Mouse (Mus musculus) heart, embryonic 10.5 days (tissue): ENCODE data around the gene Ppp1r10. TPM values are rescaled to one million over a fixed set of nuclear protein-coding genes. Genes with fewer than 3 reads are reported as not detected.

Source experiments
- DNase-seq: peaks from one replicate; pipeline ENCODE4 v3.0.0-alpha.2; 2017; ENCODE audit warnings: low spot score
- H3K27ac ChIP-seq: fragments of 300-500 bp; sonication (generic); 2 replicates; pipeline ENCODE4 v1.5.1; 2016; ENCODE audit warnings: mild to moderate bottlenecking
- H3K27me3 ChIP-seq: fragments of 300-500 bp; sonication (generic); 2 replicates; pipeline ENCODE4 v1.6.1; 2016; ENCODE audit warnings: mild to moderate bottlenecking; ENCODE audit not compliant: poor library complexity, insufficient read depth, severe bottlenecking
- H3K36me3 ChIP-seq: fragments of 300-500 bp; sonication (generic); 2 replicates; pipeline ENCODE4 v1.6.1; 2016; ENCODE audit warnings: mild to moderate bottlenecking, moderate library complexity
- H3K4me1 ChIP-seq: fragments of 300-500 bp; sonication (generic); 2 replicates; pipeline ENCODE4 v1.6.1; 2016; ENCODE audit warnings: mild to moderate bottlenecking
- H3K4me3 ChIP-seq: fragments of 300-500 bp; sonication (generic); 2 replicates; pipeline ENCODE4 v1.5.1; 2016; ENCODE audit warnings: mild to moderate bottlenecking, moderate library complexity
- H3K9me3 ChIP-seq: fragments of 300-500 bp; sonication (generic); 2 replicates; pipeline ENCODE4 v1.6.1; 2016; ENCODE audit warnings: mild to moderate bottlenecking, moderate library complexity
- WGBS: fragments of 180-500 bp; shearing (Covaris S2); methylation state at CpG from one replicate; pipeline ENCODE4 v1.1.7; 2016; 5-methylcytosine and 5-hydroxymethylcytosine counted together
- polyA plus RNA-seq: library from polyadenylated mRNA; unstranded; fragments of >200 nt; fragmentation: Nextera tagmentation; extraction: Ambion mirVana; gene quantifications from 2 replicates; pipeline ENCODE4 v1.2.1, GENCODE M21; 2016

Ppp1r10 gene
- 37.6 and 45.2 TPM in 2 replicates for polyA plus RNA-seq

DNA sequence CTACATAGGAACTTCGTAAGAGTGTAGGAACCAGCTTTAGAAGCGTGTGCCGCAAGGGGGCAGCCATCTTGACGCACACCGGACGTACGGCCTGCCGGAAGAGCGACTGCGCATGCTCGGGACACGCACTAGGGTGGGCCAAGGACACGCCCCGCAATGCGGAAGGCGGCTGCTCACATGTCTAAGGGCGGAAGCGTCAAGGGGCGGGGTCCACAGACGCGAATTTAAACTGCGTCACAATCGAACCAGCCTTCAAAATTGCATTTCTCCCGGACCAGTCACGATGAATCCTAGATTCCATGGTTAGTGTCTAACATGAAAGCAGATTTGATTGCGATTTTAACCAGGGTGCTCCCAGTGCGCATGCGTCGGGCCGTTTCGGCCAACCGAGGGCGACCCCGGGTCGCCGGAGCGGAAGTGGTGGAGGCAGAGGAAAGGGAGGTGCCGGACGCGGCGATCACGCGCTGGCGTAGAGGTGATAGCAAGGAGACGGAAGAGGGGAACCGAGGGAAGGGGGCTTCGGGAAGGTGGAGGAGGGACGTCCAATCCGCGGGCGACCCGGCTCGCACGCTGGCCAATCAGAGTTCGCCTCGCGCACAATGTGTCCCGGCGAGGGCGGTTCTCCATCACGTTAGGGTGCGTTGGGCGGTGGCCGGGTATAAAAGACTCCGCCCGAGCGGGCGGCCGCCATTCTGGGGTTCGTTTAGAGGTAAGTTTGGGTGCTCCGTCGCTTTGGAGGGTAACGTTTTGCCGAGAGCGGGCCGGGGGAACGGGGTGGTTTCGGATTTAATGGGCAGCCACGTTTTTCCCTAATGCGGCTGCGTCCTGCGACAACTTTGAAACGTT lies at the start of gene Ppp1r10, which contains the start of gene Mrps18b:
Gene Ppp1r10 (plus strand): TSS at position 138 of the 846 bp plus-strand sequence.
Gene Mrps18b (minus strand): TSS at position 93 of the 846 bp plus-strand sequence.
- H3K36me3 ChIP-seq = peaks cover 36% of the 10 kb centered on the region
- peak; percentile 100 for DNase-seq
- H3K4me3 ChIP-seq = peak within 1 kb of the TSS; percentile 80
- H3K27me3 ChIP-seq = no peaks in the 10 kb centered on the region
- WGBS = 1% methylated on average over 83 of the region's 83 CpGs
- peaks cover 25% of the 10 kb centered on the region for H3K4me1 ChIP-seq
- H3K9me3 ChIP-seq = no peaks in the 10 kb centered on the region
- H3K27ac ChIP-seq = peak within 1 kb of the TSS; percentile 98

DNA sequence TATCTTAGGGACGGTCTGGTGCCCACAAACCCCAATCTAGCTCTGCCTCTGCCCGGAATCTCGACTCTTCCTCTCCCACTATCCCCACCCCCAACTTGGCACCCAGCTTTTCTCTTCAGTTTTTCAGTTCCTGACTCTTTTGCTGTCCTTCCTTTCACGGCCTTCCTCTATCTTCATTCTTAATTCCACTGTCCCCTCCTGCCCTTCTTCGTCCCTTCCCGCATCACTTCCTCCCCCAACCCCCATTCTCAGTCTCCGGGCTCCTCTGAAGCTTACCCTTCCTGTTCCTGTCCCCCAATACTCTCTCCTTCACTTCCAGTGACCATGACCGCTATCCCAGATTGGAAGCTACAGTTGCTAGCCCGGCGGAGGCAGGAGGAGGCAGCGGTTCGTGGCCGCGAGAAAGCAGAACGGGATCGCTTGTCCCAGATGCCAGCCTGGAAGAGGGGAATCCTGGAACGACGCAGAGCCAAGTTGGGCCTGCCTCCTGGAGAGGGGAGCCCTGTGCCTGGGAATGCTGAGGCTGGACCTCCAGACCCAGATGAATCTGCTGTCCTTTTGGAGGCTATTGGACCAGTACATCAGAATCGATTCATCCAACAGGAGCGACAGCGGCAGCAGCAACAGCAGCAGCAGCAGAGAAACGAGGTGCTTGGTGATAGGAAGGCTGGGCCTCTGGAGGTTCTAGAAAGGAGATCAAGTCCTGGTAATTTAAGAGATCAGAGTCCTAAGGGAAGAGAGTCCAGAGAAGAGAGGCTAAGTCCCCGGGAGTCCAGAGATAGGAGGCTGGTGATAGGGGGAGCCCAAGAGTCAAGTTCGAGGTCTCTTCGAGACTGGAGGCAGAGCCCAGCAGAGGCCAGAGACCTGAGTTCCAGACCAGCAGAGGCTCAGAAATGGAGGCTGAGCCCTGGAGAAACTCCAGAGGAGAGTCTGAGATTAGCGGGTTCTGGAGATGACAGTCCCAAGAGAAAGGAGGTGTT lies 49.0 kb upstream of the Ppp1r10 start:
- Histone ChIP-seq H3K4me3 (peak overlapping the region; percentile 71), H3K4me1 (peaks cover 62% of the 10 kb centered on the region), H3K36me3 (peaks cover 23% of the 10 kb centered on the region), H3K9me3 (no peaks in the 10 kb centered on the region), H3K27me3 (no peaks in the 10 kb centered on the region), H3K27ac (peak overlapping the region; percentile 93)
- WGBS = 8% methylated on average over 26 of the region's 26 CpGs
- DNase-seq = peak; percentile 75

DNA sequence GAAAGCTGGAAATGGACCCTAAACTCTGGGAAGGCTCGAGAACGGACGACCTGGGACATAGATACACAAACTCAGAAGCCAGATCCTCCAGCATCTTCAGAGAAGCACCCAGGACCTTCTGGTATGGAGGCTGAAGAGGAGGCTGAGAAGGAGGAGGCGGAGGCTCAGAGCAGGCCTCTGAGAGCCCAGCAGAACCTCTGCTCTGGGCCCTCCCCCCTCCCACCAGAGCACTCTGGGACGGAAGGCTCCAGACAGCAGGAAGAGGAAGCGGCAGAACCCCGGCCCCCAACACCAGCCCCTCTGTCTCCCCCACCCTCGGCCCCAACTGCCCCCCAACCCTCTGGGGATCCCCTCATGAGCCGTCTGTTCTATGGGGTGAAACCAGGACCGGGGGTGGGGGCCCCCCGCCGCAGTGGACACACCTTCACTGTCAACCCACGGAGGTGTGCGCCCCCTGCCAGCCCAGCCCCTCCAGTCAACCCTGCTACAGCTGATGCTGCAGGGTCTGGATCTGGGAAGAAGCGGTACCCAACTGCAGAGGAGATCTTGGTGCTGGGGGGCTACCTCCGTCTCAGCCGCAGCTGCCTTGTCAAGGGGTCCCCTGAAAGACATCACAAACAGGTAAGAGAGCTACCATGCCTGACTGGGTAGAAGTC lies 47.9 kb upstream of the Ppp1r10 start:
- no peak for DNase-seq
- peaks cover 30% of the 10 kb centered on the region for H3K36me3 ChIP-seq
- WGBS = 28% methylated on average over 17 of the region's 17 CpGs

DNA sequence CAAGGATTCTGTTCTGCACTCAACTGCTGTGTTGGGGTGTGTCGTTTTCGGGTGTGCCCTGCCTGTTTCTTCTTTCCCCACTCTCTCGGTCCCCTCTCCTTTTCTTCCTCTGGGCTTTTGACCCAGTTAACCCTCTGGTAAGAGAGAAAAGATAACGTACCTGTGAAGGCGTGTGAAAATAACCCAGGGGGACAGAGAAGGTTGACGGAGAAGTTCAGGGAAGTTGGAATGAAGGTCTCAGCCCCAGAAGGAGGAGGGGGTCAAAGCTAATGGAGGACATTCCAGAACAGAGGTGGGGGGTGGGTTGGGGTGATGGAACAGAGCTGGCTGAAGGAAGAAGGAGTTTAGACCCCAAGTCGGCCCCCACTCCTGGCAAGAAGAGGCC lies 47.3 kb upstream of the Ppp1r10 start:
- Histone ChIP-seq H3K36me3 (peaks cover 35% of the 10 kb centered on the region), H3K27ac (peak overlapping the region; percentile 93), H3K4me3 (peak overlapping the region; percentile 71), H3K4me1 (peaks cover 69% of the 10 kb centered on the region), H3K27me3 (no peaks in the 10 kb centered on the region), H3K9me3 (no peaks in the 10 kb centered on the region)
- WGBS = 3% methylated on average over 7 of the region's 7 CpGs
- DNase-seq = no peak

More for the DNA sequence above, 47.9 kb upstream of the Ppp1r10 start:
- Histone ChIP-seq H3K9me3 (no peaks in the 10 kb centered on the region), H3K27ac (peak overlapping the region; percentile 93), H3K4me1 (peaks cover 66% of the 10 kb centered on the region), H3K27me3 (no peaks in the 10 kb centered on the region), H3K4me3 (peak overlapping the region; percentile 71)

DNA sequence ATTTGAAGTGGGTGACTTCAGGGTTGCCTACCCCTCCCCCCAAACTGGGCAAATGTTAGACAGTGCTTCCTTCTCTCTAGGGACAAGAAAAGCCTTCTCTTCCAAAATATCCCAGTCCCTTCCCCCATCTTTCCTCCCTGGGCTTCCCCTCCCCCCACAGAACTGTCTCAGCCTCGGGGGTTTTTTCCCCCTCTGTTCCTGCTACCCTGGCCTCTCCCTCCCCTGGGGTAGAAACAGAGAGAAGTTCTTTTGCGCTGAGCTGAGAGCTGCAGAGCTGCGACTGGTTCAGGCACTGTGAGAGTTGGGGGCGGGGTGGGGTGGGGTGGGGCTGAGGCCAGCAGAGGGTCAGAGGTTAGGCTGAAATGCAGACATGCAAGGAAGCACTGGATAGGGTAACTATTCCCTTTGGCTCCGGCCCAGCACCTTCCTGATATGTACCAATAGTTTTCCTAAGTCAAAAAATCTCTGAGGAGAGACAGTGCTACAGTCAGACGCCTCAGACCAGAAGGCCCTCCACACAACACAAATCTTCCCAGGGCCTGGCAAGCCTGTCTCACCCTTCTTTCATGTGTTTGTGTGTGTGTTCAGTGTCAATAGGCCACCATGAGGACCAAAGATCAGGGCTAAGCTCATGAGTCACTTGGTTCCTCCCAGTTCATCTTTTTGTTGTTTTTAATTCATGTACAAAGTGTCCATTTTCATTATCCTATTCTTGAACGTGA lies 46.7 kb upstream of the Ppp1r10 start:
- Histone ChIP-seq H3K36me3 (peaks cover 40% of the 10 kb centered on the region), H3K27me3 (no peaks in the 10 kb centered on the region), H3K4me1 (peaks cover 69% of the 10 kb centered on the region), H3K27ac (peak overlapping the region; percentile 93), H3K9me3 (no peaks in the 10 kb centered on the region), H3K4me3 (peak overlapping the region; percentile 71)
- 7% methylated on average over 7 of the region's 7 CpGs for WGBS
- DNase-seq = peak; percentile 85

DNA sequence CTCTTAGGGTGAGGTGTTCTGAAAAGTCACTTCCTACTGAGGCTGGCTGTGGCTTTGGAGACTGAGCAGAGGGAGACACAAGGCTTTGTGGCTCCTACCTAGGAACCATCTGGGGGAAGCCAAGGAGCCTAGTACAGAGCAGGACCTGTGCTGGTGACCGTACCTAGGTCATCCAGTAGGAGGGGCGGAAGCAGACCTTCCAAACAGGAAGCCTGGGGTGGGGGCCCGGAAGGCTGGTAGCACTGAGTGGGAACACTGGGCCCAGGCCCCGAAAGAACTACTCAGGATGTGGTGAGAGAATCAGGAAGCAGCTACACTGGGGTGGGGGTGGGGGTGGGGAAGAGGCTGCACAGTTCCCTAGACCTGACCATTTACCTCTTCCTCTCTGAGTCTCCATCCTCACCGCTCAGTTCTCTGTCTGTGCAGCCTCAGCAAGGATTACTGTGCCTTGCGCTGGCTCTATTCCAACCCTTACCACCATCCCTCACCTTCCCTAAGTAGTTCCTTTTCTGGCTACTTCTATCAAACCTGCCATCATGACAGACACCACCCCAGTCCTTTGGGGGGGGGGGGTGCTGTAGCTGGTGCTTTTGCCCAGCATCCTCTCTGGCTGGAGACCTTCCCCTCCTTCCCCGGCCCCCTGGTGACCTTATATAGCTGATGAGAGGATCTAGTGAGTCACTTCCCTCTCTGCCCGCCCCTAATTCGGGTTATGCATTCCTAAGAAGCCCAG lies 45.9 kb upstream of the Ppp1r10 start:
- Histone ChIP-seq H3K4me1 (peaks cover 65% of the 10 kb centered on the region), H3K4me3 (peak overlapping the region; percentile 71), H3K27ac (peak overlapping the region; percentile 93), H3K27me3 (no peaks in the 10 kb centered on the region), H3K36me3 (peaks cover 49% of the 10 kb centered on the region), H3K9me3 (no peaks in the 10 kb centered on the region)
- 51% methylated on average over 9 of the region's 9 CpGs for WGBS
- no peak for DNase-seq

DNA sequence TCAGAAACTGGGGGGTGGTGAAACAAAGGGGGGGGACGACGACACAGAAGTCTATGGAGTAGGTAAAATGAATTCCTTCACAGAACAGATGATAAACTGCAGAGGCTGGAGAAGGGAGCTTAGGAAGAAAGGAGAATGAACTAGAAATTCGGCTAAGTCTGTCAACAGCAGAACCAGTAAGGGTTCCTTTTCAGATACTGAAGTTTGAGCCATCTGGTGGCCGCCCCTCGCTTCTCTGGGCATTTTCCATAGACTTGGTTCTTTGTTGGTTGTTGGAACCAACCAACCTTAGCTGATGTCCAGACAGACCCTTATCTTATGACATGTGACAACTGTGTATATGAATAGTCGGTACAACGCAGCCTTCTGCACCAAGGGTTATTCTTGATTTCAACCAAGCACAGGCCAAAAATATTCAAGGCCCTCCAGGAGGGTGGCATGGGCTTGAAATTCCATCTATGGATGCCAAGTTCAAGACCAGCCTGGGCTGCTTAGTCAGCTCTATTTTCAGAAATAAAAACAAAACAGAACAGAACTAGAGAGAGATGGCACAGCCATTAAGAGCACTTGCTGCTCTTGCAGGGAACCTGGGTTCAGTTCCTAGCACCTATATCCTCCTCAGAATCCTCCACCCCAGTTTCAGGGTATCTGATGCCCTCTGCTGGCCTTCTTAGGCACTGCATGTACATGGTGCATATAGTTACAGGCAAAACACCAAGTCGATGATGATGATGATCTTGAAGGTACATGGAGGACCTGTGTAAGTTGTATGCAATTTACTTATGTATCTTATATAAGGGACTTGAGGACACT lies 45.1 kb upstream of the Ppp1r10 start:
- Histone ChIP-seq H3K27ac (peak overlapping the region; percentile 93), H3K4me3 (peak overlapping the region; percentile 71), H3K4me1 (peaks cover 65% of the 10 kb centered on the region), H3K9me3 (no peaks in the 10 kb centered on the region), H3K36me3 (peaks cover 54% of the 10 kb centered on the region), H3K27me3 (no peaks in the 10 kb centered on the region)
- DNase-seq = no peak
- WGBS = 66% methylated on average over 8 of the region's 8 CpGs

DNA sequence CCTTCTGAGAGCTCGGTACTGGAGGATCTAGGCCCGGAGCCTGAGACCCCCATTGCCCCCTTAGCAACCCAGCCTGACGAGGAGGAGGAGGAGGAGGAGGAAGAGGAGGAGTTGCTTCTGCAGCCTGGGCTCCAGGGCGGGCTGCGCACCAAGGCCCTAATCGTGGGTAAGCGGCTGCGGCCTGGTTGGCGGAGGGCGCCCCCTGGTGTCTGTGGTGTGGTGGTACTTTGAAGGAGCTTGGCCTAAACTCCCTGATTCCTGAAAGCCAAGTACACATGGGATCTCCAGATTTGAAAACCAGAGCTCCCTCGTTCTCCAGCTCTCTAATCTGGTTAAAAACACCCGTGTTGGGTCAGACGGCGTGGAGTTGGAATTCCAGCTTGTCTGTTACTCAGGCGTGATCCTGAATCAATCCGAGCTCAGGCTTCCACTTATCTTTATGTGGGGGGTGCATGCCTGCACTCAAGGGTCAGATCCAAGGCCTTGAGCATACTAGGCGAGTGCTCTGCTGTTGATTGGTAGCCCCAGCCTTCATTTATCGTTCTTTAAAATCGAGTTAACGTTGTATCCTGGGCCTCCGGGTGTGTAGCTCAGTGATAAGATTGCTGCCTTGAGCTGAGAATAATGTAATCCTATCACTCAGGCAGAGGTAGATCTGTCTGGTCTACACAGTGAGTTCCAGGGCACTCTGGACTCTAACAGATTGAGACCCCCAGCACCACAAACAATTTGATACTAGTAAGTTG lies 42.3 kb upstream of the Ppp1r10 start:
- Histone ChIP-seq H3K4me3 (peak overlapping the region; percentile 41), H3K36me3 (peaks cover 51% of the 10 kb centered on the region), H3K27ac (0 out of 2 replicates have a peak overlapping the region, but pooled peaks have one; percentile 42), H3K27me3 (no peaks in the 10 kb centered on the region), H3K9me3 (no peaks in the 10 kb centered on the region), H3K4me1 (peaks cover 45% of the 10 kb centered on the region)
- peak; percentile 93 for DNase-seq
- WGBS = 24% methylated on average over 21 of the region's 21 CpGs

DNA sequence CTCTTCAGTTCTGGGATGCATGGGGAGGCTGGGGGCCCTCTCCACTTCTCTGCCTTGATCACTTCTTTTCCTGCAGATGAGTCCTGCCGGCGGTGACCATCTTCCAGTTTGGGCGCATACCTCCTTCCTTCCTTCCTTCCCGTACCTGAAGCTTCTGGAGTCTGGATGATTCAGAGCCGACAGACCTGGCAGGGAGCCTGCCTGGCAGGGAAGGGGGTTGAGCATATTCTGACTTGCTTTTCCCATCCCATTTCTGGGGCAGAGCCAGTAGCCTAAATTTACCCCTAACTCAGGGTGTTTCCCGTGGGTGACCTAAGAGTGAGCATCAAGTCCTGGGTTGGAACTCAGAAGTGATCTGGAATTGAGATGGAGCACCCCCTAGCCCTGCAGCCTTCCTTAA lies 41.5 kb upstream of the Ppp1r10 start:
- peaks cover 37% of the 10 kb centered on the region for H3K4me1 ChIP-seq
- H3K27ac ChIP-seq = no peak overlapping the region
- no peaks in the 10 kb centered on the region for H3K9me3 ChIP-seq
- H3K27me3 ChIP-seq = no peaks in the 10 kb centered on the region
- no peak for DNase-seq
- no peak overlapping the region; the same call in 1 of the 2 replicates for H3K4me3 ChIP-seq
- 86% methylated on average over 6 of the region's 6 CpGs for WGBS
- peaks cover 51% of the 10 kb centered on the region for H3K36me3 ChIP-seq

DNA sequence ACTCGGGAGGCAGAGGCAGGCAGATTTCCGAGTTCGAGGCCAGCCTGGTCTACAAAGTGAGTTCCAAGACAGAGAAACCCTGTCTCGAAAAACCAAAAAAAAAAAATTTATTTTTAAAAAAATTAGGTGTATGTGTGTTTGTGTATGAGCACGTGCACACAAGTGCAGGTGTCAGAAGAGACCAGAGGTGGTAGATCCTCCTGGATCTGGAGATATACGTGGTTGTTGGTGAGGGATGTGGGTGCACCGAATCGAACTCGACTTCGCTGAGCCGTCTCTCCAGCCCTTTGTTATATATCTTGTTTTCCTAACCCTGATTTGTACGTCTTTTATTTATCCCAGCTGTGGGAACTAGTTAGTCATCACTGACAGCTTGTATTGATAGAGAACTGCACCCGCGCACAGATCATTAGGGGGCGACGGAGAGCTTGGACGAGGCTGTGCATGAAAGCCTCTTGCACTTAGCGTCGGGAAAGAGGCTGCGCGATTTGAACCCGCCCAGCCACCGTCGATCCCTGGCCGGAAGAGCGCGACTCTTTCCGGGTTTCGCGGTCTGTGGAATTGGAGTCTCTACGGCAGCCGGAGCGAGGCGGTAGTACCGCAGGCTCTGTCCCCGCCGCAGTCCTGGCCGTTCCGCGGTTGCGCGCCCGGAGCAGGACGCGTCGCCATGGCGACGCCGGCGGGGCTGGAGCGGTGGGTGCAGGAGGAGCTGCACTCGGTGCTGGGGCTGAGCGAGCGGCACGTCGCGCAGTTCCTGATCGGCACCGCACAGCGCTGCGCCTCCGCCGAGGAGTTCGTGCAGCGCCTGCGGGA lies 36.8 kb upstream of the Ppp1r10 start, which contains the start of gene Dhx16:
Gene Dhx16 (plus strand): TSS at position 575 of the 813 bp plus-strand sequence.
- H3K27me3 ChIP-seq = no peaks in the 10 kb centered on the region
- peak within 1 kb of the TSS; percentile 99 for H3K4me3 ChIP-seq
- H3K27ac ChIP-seq = peak within 1 kb of the TSS; percentile 86
- H3K4me1 ChIP-seq = peaks cover 16% of the 10 kb centered on the region
- H3K9me3 ChIP-seq = no peaks in the 10 kb centered on the region
- peak; percentile 98 for DNase-seq
- 6% methylated on average over 66 of the region's 66 CpGs for WGBS
- H3K36me3 ChIP-seq = peaks cover 47% of the 10 kb centered on the region
